Mouse (Mus musculus): ENCODE measurements around the gene Grap2. TPM values are rescaled to one million over a fixed set of nuclear protein-coding genes. Genes with fewer than 3 reads are reported as not detected.

Grap2 gene
- polyA plus RNA-seq, 1 experiment from 2014 or later, result 0.97 TPM

DNA sequence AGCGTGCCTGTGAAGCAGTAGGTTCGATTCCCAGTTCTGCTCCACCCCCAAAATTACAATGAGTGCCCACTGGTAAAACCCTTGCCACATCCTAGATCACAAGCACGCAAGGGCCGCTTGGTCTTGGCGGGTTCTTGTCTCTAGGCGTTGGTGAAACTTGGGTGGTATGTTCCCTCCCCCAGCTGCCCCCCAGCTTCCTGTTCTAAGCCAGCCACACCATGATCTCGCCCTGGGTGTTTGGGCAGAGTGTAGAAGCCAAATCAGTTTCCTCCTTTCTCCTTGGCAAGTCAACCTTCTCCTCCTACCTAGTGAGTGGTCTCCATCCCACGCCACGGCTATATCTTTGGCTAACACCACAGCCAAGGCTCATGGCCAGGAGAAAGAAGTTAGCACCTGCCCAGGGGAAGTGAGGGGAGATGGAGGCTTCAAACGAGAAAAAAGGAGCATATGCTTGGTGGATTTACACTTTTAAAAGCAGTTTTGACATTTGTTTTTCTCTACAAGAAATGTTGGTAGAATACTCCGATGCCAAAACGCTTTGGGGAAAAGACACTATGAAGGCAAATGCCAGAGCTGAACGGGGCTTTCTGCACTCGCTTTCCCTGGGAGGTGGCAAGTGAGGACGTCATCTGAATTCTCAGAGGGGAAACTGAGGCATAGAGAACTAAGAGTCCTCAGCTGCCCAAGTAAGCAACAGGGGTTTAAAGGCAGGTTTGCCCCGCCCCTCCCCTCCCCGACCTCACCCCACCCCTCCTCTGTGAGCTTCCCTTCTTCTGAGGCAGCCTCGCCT is 42.3 kb downstream of the Grap2 start:
- Histone ChIP-seq H3K27ac (no peak overlapping the region), H3K4me1 (replicated peaks) (peaks cover 30% of the 10 kb centered on the region), H3K4me3 (no peak overlapping the region), H3K9ac (no peak overlapping the region), H3K9me3 (no peaks in the 10 kb centered on the region), H3K27me3 (0 out of 2 replicates have a peak, but pooled peaks cover 3% of the 10 kb centered on the region), H3K4me2 (no peak overlapping the region), H3K36me3 (no peaks in the 10 kb centered on the region)
- 70% methylated on average over 18 of the region's 18 CpGs for WGBS
- no peak for ATAC-seq (ENCODE audit: low FRiP score)

DNA sequence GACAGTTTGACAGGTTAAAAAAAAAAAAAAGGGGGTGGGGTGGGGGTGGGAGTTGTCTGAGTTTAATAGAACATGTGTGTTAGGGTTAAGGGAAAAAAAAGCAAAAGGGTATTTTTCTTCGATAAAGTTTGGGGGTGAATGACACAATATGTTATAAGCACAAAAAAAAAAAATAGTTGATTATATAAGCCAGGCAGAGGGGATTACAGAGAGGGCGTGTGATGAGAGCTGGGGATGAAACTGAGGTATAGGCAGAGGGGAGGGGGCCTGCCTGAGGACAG is 42.8 kb downstream of the Grap2 start:
- H3K9ac ChIP-seq, result no peak overlapping the region
- peaks cover 30% of the 10 kb centered on the region for H3K4me1 ChIP-seq (replicated peaks)
- H3K4me2 ChIP-seq, result no peak overlapping the region
- 0 out of 2 replicates have a peak, but pooled peaks cover 3% of the 10 kb centered on the region for H3K27me3 ChIP-seq
- ATAC-seq (ENCODE audit: low FRiP score), result no peak
- H3K36me3 ChIP-seq, result no peaks in the 10 kb centered on the region
- WGBS, result 49% methylated on average over 2 of the region's 2 CpGs
- no peaks in the 10 kb centered on the region for H3K9me3 ChIP-seq
- H3K27ac ChIP-seq, result no peak overlapping the region
- H3K4me3 ChIP-seq, result no peak overlapping the region

DNA sequence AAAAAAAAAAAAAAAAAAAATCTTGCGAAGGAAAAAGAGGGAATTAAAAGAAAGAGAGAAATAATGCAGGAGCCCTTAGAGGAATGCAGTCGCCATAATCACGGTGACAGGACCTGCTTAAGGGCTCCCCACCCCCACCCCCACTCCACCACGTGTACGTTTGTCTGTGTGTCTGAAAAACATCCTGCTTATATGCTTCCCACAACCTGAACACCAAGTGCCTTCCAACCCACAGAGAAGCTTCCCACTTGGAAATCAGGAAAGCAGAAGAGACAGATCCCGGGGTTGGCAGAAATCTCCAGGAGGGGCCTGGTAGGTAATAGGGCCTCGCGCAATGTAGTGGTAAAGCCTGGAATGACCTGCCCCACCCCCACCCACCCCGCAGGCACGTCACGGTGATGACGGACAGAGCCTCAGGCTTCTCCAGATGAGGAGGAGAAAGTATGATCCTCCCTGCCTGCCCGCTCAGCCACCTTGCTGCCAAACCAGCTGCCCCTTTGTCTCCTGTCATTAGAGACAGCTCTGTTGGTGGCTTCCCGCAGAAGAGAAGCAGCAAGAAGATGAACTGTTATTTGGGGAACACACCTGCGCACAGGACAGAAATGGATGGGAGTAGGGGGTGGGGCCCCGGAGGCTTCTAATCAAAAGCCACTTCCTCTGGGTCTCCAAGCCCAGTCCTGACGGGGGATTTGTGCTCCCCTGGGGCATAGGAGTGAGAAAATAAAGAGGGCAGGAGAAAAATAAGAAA is 43.4 kb downstream of the Grap2 start:
- WGBS, result 10% methylated on average over 17 of the region's 17 CpGs
- Histone ChIP-seq H3K27ac (no peak overlapping the region), H3K4me1 (replicated peaks) (peaks cover 34% of the 10 kb centered on the region), H3K36me3 (no peaks in the 10 kb centered on the region), H3K9ac (peak overlapping the region; percentile 24; the same call in 1 of the 2 replicates), H3K4me3 (no peak overlapping the region), H3K9me3 (no peaks in the 10 kb centered on the region), H3K27me3 (0 out of 2 replicates have a peak, but pooled peaks cover 3% of the 10 kb centered on the region), H3K4me2 (peak overlapping the region; percentile 34)
- ATAC-seq (ENCODE audit: low FRiP score), result no peak

DNA sequence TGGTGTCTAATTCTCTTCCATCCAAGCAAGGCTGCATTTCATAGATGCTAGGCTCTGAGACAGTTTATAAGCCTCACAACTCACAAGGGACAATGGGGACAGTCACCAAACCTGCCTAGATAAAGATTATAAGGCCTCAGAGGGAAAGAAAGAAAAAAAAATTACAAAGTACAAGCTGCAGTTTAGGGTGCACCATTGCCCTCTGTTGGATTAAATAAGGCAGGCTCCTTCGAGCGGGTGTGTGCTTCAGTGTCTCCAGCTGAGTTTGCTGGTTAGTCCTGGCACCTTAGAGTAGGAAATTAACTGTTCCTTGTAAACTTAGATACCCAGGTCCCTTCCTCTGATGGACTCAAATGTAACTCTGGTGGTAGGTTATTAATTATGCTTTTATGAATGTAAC is 45.4 kb downstream of the Grap2 start:
- Histone ChIP-seq H3K27ac (no peak overlapping the region), H3K36me3 (no peaks in the 10 kb centered on the region), H3K4me3 (no peak overlapping the region), H3K27me3 (0 out of 2 replicates have a peak, but pooled peaks cover 3% of the 10 kb centered on the region), H3K9ac (no peak overlapping the region), H3K9me3 (no peaks in the 10 kb centered on the region), H3K4me1 (replicated peaks) (peaks cover 46% of the 10 kb centered on the region), H3K4me2 (no peak overlapping the region)
- 64% methylated on average over 2 of the region's 2 CpGs for WGBS
- no peak for ATAC-seq (ENCODE audit: low FRiP score)

DNA sequence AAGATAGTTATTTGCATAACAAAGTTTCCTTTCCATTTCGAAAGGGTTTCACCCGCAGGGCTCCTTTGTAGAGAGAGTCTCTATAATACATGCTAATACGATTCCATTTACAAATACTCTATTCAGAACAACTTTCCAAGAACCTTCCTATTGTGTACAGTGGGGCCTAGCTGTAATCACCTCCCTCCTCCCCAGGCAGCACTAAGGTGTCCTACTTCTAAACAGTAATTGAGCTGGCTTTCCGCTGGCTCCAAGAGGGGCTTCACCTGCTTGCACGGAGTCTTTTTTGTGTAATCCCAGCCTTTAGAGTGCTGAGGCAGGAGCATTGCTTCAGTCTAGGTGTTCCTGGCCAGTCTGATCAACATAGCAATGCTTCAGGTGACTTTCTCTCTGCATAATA is 46.8 kb downstream of the Grap2 start:
- H3K9ac ChIP-seq, result no peak overlapping the region
- H3K36me3 ChIP-seq, result no peaks in the 10 kb centered on the region
- H3K9me3 ChIP-seq, result no peaks in the 10 kb centered on the region
- H3K4me3 ChIP-seq, result no peak overlapping the region
- 54% methylated on average over 5 of the region's 5 CpGs for WGBS
- no peak overlapping the region for H3K4me2 ChIP-seq
- 0 out of 2 replicates have a peak, but pooled peaks cover 3% of the 10 kb centered on the region for H3K27me3 ChIP-seq
- ATAC-seq (ENCODE audit: low FRiP score), result no peak
- peaks cover 45% of the 10 kb centered on the region for H3K4me1 ChIP-seq (replicated peaks)
- H3K27ac ChIP-seq, result no peak overlapping the region

DNA sequence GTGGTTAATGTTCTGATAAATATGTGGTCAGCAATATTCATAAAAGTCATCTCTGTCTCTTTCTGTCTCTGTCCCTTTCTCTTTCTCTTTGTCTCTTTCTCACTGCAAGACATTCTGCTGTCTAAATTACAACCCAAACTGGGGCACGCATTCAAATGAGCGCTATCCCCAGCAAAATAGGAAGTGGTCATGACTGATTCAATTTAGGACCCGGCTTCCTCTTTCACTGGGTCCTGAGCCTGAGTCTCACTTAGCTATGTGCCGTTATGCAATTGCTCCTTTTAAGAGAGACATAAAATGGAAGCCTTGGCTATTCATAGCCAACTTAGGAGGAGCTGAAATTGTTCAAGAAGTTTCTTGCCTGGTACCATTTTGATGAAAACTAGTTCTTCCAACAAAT is 47.4 kb downstream of the Grap2 start:
- Histone ChIP-seq H3K4me2 (no peak overlapping the region), H3K27me3 (0 out of 2 replicates have a peak, but pooled peaks cover 3% of the 10 kb centered on the region), H3K27ac (no peak overlapping the region), H3K36me3 (no peaks in the 10 kb centered on the region), H3K9ac (no peak overlapping the region), H3K9me3 (no peaks in the 10 kb centered on the region), H3K4me1 (replicated peaks) (peaks cover 42% of the 10 kb centered on the region), H3K4me3 (no peak overlapping the region)
- 84% methylated on average over 4 of the region's 4 CpGs for WGBS
- no peak for ATAC-seq (ENCODE audit: low FRiP score)

DNA sequence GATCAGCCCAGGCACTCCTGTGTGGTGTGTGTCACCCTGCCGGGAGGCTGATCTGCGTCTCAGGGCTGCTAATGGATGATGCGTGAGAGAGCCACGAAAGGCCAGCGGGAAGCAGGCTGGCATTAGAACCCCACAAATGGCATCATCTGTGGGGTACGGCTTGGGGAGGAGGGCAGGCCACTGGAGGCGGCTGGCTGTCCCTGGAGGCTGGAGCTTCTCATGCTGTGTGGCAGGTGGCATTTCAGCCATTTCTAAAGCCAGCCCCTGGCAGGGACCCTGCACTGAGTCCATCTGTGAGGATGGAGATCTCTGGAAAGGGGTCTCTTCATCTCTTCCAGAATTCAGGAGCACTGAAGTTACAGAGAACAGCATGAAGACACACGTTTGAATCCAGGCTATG is 48.0 kb downstream of the Grap2 start:
- Histone ChIP-seq H3K9ac (no peak overlapping the region), H3K9me3 (no peaks in the 10 kb centered on the region), H3K4me2 (no peak overlapping the region), H3K36me3 (no peaks in the 10 kb centered on the region), H3K4me1 (replicated peaks) (peaks cover 41% of the 10 kb centered on the region), H3K27me3 (0 out of 2 replicates have a peak, but pooled peaks cover 3% of the 10 kb centered on the region), H3K27ac (no peak overlapping the region), H3K4me3 (no peak overlapping the region)
- ATAC-seq (ENCODE audit: low FRiP score), result no peak
- 42% methylated on average over 8 of the region's 8 CpGs for WGBS

DNA sequence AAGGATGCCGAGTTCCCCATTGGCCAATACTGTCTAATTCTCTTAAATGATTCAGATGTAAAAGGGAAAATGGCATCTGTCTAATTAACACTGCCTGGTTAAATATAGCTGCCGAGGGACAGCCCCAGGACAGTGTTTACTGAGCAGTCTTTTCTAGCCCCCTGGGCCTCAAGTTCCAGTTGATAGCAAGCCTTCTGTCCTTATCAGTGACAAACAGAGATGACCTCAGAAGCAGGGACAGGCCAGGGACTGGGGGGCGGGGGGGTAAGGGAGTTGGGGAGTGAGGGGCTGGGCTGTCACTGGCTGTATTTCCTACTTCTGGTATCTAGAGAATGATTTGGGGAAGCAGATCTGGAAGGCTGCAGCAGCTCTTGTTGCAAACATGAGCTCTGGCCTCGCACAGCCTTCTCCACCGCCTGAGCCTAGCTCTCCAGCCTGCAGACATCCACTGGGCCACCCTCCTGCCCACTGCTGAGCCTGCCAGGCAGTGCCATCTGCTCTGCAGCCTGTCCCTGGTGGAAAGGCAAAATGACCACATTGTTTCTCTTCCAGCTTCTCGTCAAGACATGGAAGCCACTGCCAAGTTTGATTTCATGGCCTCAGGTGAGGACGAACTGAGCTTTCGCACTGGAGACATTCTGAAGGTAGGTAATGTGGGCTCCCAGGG is 50.9 kb downstream of the Grap2 start:
- no peak for ATAC-seq (ENCODE audit: low FRiP score)
- 58% methylated on average over 8 of the region's 8 CpGs for WGBS

DNA sequence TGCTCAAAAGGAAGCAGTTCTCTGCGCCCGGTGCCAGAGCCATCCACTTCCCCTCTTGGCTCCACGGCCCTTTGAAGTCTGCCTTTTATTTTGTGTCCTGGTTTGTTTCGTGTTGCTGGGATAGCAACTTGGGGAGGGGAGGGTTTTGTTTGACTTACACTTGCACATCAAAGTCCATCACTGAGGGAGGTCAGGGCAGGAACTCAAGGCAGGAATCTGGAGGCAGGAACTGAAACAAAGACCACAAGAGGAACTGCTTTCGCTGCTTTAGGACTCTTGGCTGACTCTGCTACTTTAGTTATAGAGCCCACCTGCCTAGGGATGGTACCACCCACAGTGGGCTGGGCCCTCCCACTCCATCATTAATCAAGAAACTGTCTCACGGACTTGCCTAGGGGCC is 54.1 kb downstream of the Grap2 start:
- no peak overlapping the region for H3K9ac ChIP-seq
- no peak overlapping the region for H3K4me2 ChIP-seq
- 57% methylated on average over 6 of the region's 6 CpGs for WGBS
- ATAC-seq (ENCODE audit: low FRiP score), result no peak
- H3K9me3 ChIP-seq, result no peaks in the 10 kb centered on the region
- no peak overlapping the region for H3K4me3 ChIP-seq
- no peaks in the 10 kb centered on the region for H3K36me3 ChIP-seq
- H3K27me3 ChIP-seq, result 0 out of 2 replicates have a peak, but pooled peaks cover 5% of the 10 kb centered on the region
- H3K4me1 ChIP-seq (replicated peaks), result peaks cover 26% of the 10 kb centered on the region
- no peak overlapping the region for H3K27ac ChIP-seq

More for the DNA sequence above, 50.9 kb downstream of the Grap2 start:
- H3K9ac ChIP-seq, result peak overlapping the region; percentile 24; the same call in 1 of the 2 replicates
- peaks cover 27% of the 10 kb centered on the region for H3K4me1 ChIP-seq (replicated peaks)
- no peaks in the 10 kb centered on the region for H3K9me3 ChIP-seq
- 0 out of 2 replicates have a peak, but pooled peaks cover 5% of the 10 kb centered on the region for H3K27me3 ChIP-seq
- H3K4me3 ChIP-seq, result no peak overlapping the region
- no peaks in the 10 kb centered on the region for H3K36me3 ChIP-seq
- no peak overlapping the region for H3K4me2 ChIP-seq
- H3K27ac ChIP-seq, result peak overlapping the region; percentile 46

DNA sequence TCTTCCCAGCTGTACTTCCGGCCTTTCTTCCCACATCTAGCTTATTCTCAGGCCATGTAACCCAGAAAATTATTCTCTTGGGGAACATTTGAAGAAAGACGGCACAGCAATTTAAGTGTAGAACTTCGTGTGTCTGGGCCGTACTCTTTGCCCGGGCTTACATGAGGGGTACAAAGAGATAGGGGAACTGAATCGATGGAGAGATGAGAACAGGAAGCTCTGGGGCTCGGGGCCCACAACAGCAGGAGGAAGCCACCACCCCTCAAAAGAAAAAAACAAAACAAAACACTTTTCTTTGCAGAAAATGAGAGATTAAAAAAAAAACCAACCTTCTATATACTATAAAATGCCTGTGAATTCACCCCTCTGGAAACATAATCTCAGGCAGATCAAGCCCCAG is 57.8 kb downstream of the Grap2 start:
- Histone ChIP-seq H3K4me3 (no peak overlapping the region), H3K4me2 (no peak overlapping the region), H3K9ac (no peak overlapping the region), H3K4me1 (replicated peaks) (peaks cover 9% of the 10 kb centered on the region), H3K9me3 (no peaks in the 10 kb centered on the region), H3K27me3 (0 out of 2 replicates have a peak, but pooled peaks cover 13% of the 10 kb centered on the region), H3K27ac (no peak overlapping the region), H3K36me3 (no peaks in the 10 kb centered on the region)
- WGBS, result 87% methylated on average over 7 of the region's 7 CpGs
- ATAC-seq (ENCODE audit: low FRiP score), result no peak

DNA sequence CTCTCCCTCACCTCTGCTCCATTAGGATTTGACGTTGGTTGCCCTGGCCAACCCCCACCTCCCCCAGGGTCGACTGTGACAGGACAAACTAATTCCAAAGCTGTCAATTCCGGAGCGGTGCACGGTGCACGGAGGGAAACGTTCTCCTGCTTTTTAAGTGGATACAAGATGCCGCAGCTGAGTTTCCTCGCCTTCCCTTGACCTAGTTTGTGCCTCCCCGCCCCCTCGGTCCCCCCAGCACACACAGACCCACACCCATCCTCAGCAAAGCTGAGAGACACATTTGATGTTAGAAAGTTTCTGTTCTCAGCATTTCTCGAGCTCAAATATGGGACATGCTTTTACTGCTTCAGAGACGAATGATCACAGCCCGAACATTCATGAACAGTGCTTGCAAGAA is 58.3 kb downstream of the Grap2 start:
- Histone ChIP-seq H3K4me1 (replicated peaks) (peaks cover 9% of the 10 kb centered on the region), H3K4me2 (0 out of 2 replicates have a peak overlapping the region, but pooled peaks have one; percentile 4), H3K27me3 (0 out of 2 replicates have a peak, but pooled peaks cover 13% of the 10 kb centered on the region), H3K4me3 (no peak overlapping the region), H3K9me3 (no peaks in the 10 kb centered on the region), H3K9ac (peak overlapping the region; percentile 29; the same call in 1 of the 2 replicates), H3K27ac (no peak overlapping the region), H3K36me3 (no peaks in the 10 kb centered on the region)
- 53% methylated on average over 14 of the region's 14 CpGs for WGBS
- no peak for ATAC-seq (ENCODE audit: low FRiP score)

DNA sequence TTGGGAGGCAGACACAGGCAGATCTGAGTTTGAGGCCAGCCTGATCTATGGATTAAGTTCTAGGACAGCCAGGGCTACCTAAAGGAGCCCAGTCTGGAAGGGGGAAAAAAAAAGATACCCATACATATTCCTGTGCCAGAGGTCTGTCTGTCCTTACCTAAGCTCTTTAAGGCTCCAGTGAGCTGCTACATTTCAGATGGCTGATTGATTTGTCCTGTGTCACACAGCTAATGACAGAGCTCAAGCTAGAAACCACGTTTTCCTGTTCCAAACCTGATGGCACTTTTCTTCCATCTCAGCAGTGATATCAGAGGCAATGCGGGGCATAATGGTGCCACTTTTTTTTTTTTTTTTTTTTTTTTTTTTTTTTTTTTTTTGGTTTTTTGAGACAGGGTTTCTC is 58.9 kb downstream of the Grap2 start:
- Histone ChIP-seq H3K4me2 (no peak overlapping the region), H3K4me3 (no peak overlapping the region), H3K4me1 (replicated peaks) (peaks cover 9% of the 10 kb centered on the region), H3K27me3 (0 out of 2 replicates have a peak, but pooled peaks cover 9% of the 10 kb centered on the region), H3K9ac (no peak overlapping the region), H3K9me3 (no peaks in the 10 kb centered on the region), H3K36me3 (no peaks in the 10 kb centered on the region), H3K27ac (no peak overlapping the region)
- ATAC-seq (ENCODE audit: low FRiP score), result no peak
- WGBS, result 76% methylated on average over 2 of the region's 2 CpGs

Data from hindbrain, embryonic 13.5 days (tissue).